Mouse (Mus musculus): Measurements from ENCODE around the gene Cdkn3. TPM values are rescaled to one million over a fixed set of nuclear protein-coding genes. Genes with fewer than 3 reads are reported as not detected.

Cdkn3 gene
- total RNA-seq, 2 experiments from 2014 or later = 2.9 to 4.8 TPM

Other genes with a start within 250 kb of the Cdkn3 start
- 10 to 100 TPM; 48.6 to 52.3 TPM for gene Cnih1, start 27.9 kb downstream of the Cdkn3 start, total RNA-seq (2021)
- 10 to 100 TPM; 34.7 to 37.4 TPM for gene Gmfb, start 61.7 kb downstream of the Cdkn3 start, total RNA-seq (2021)
- gene Cgrrf1, start 71.6 kb downstream of the Cdkn3 start, total RNA-seq (2021) = 10 to 100 TPM; 38.4 to 38.5 TPM
- gene Samd4, start 122.3 kb downstream of the Cdkn3 start, total RNA-seq (2021) = 10 to 100 TPM; 53.4 to 54.8 TPM